Mouse (Mus musculus): Measurements from ENCODE around the gene Cct8l1.

Cct8l1 gene

DNA sequence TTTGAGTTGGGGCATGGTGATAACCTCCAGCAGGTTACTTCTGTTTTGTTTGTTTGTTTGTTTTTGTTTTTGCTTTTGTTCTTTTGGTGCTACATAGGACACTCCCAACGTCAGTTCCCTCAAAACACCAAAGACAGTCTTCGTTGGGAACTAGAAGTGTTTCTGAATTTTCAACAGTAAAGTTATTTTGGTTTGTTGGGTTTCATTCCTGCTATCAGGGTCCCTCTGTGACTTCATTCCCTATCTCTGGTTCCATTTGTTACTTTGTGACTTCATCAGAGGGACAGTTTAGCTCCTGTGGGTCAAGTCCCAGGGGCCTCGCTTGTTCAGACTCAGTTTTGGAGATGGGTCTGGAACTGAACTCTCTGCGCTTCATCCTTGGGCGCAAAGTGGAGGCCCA lies at the start of gene Cct8l1:
Gene Cct8l1 (plus strand): TSS at position 301 of the 400 bp plus-strand sequence.
- no peak for DNase-seq (ENCODE audit: low spot score in 2 of 2)

DNA sequence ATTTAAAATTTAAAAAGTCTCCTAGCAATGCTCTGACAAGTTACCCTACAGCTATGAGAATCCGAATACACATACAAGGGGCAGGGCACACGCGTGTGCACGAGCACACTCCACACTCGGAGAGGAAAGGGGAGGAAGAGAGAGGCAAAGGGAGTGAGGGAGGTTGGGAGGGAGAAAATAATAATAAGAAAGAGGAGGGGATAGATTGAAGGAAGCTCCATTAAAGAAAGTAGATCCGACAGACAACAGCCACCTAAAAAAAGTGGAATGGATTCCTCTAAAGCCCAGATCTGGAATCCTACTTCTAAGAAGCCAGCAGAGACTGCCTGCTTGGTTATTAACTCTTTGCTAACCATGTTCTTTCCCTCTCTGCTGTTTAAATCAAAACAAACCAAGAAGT lies 43.8 kb upstream of the Cct8l1 start:
- no peak for DNase-seq (ENCODE audit: low spot score in 2 of 2)

- no peak for DNase-seq (ENCODE audit: low spot score in 2 of 2)
These were observed 40.1 kb upstream of the Cct8l1 start for GRCm38 (mm10) chr5:25475789-25476188.

DNA sequence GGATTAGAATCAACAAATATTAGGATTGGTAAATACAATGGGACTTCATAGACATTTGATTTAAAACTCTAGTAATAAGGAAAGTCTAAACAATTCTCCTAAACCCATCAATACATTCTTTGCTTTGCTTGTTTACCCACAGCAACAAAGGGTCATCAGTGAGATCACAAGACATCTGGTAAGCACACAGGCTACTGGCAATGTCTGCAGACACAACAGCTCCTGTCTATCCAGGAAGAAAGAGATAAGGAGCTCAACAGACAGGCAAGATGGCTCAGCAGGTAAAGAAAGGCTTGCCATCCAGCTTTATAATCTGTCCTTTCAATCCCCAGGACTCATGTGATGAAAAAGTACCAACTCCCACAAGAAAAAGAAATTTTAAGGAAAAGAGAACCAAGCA lies 37.0 kb upstream of the Cct8l1 start:
- no peak for DNase-seq (ENCODE audit: low spot score in 2 of 2)

- no peak for DNase-seq (ENCODE audit: low spot score in 2 of 2)
These were observed 19.2 kb upstream of the Cct8l1 start for GRCm38 (mm10) chr5:25496652-25497051.

DNA sequence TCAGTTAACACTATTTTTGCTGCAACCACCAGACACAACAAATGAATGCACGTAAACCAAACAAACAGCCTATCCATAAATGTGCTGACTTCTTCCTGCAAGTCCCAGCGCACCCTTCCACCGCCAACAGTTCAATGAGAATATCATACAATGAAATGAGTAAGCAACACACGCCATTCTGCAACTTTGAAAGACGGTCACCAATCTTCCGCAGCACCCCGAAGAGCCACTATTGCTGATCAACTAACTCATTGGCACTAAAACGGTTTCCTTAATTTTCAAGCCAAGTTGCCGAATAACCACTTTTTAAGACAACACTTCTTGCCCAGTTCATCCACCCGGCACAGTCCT lies 18.5 kb upstream of the Cct8l1 start:
- DNase-seq (ENCODE audit: low spot score in 2 of 2) = peak; percentile 21 to 67

- DNase-seq (ENCODE audit: low spot score in 2 of 2) = peak; percentile 64 to 83
These were observed 18.0 kb upstream of the Cct8l1 start for GRCm38 (mm10) chr5:25497720-25498345.

DNA sequence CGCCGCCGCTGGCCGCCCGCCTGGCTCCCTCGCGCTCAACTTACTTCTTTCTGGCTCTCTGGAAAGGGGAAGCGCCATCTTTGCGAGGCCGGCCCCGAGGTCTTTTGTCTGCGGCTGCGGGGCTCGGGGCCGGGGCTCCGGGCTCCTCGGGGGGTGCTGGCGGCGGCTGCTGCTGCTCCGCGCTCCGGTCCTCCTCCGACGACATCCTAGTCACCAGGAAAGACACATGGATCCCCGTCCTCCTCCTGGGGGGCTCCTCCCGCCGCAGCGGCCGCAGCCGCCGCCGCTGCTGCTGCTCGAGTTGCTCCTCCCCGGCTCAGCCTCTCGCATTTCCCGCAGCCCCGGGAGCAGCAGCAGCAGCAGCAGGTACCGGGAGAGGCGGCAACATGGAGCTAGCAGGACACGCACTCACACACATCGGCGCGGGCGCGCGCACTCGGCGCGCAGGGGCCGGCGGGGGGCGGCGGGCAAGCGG lies 17.5 kb upstream of the Cct8l1 start, which contains the start of gene Kmt2c:
Gene Kmt2c (minus strand): TSS at position 438 of the 475 bp plus-strand sequence.
- peak; percentile 75 to 90 for DNase-seq (ENCODE audit: low spot score in 2 of 2)

- DNase-seq (ENCODE audit: low spot score in 2 of 2) = peak; percentile 69 to 88
These were observed 16.9 kb upstream of the Cct8l1 start for GRCm38 (mm10) chr5:25498821-25499422.

- DNase-seq (ENCODE audit: low spot score in 2 of 2) = peak; percentile 96 to 99
These were observed 16.2 kb upstream of the Cct8l1 start for GRCm38 (mm10) chr5:25499423-25500398.

- no peak for DNase-seq (ENCODE audit: low spot score in 2 of 2)
These were observed 15.2 kb upstream of the Cct8l1 start for GRCm38 (mm10) chr5:25500686-25501085.

DNA sequence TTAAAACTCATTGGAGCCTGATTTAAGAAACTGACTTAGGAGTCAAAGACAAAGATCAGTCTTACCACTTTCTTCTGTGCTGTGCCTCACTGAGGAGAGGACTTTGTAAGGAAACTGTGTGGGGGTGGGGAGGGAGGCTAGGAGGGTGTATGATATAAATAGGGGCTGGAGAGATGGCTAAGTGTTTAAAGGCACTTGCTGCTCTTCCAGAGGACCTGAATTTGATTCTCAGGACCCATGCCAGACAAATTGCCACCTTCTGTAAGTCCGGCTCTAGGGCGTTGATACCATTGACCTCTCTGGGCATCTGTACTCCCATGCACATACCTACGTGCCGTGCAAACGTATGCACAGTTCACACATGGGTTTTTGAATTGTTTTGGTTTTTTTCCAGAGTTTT lies 9.8 kb upstream of the Cct8l1 start:
- DNase-seq (ENCODE audit: low spot score in 2 of 2) = no peak

- no peak for DNase-seq (ENCODE audit: low spot score in 2 of 2)
These were observed 531 bp downstream of the Cct8l1 start for GRCm38 (mm10) chr5:25516301-25516895.

- no peak for DNase-seq (ENCODE audit: low spot score in 2 of 2)
These were observed 1.7 kb downstream of the Cct8l1 start for GRCm38 (mm10) chr5:25517550-25517949.

DNA sequence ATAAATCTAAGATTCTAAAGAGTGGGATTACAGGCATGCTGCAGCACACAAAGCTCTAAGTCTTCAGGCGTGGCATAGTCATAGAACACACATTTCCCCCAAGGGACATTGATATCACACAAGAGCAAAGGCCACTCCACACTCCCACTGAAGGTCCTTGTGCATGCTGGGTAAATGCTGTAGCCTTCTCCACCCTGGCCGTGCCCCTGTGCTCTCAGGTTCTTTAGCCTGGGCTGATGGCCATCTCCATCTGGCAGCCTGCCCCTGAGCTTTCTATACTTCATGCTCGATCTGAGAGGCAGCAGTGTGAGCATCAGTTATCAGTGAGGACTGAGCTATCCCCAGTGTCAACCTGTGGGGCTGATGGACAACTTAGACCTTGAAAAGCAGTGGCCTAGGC lies 4.0 kb downstream of the Cct8l1 start:
- DNase-seq (ENCODE audit: low spot score in 2 of 2) = no peak

- DNase-seq (ENCODE audit: low spot score in 2 of 2) = no peak
These were observed 5.6 kb downstream of the Cct8l1 start for GRCm38 (mm10) chr5:25521461-25521860.

DNA sequence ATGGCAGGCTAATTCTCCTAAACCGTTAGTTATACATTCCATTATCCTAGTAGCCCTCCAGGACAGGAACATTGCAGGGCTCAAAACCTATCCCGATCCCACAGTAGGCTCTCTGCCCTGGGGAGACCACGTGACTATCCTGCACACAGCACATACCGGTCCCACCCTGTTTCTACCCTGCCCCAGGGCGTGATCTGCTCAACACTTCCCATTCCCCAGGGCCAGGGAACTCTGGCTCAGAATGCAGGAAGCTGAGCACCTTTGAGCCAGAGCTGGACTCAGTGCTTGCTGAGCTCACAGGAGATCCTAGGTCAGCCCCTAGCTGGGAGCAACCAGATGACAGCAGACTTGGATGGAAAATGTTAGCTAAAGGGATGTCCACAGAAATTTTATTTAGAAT lies 10.2 kb downstream of the Cct8l1 start:
- DNase-seq (ENCODE audit: low spot score in 2 of 2) = no peak

GRCm38 (mm10) chr5:25526926-25527325 lies 11.1 kb downstream of the Cct8l1 start:
- DNase-seq (ENCODE audit: low spot score in 2 of 2) = no peak

DNA sequence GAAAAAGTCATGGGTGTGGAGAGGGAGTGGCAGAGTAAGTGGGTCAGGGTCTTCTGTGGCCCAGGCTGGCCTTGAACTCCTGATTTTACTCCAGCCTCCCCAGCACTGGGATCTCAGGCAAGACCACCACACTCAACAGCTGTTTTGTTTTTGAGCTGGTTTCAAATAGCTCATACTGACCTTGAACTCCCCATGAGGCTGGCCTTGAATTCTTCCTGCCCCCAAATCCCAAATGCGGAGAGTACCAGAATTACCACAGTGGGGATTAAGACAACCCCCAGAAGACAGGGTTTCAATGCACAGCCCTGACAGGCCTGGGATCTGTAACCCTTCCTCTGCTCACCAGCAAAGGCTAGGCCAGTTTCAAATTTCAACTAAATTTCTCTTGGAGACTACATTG lies 12.1 kb downstream of the Cct8l1 start:
- no peak for DNase-seq (ENCODE audit: low spot score in 2 of 2)

DNA sequence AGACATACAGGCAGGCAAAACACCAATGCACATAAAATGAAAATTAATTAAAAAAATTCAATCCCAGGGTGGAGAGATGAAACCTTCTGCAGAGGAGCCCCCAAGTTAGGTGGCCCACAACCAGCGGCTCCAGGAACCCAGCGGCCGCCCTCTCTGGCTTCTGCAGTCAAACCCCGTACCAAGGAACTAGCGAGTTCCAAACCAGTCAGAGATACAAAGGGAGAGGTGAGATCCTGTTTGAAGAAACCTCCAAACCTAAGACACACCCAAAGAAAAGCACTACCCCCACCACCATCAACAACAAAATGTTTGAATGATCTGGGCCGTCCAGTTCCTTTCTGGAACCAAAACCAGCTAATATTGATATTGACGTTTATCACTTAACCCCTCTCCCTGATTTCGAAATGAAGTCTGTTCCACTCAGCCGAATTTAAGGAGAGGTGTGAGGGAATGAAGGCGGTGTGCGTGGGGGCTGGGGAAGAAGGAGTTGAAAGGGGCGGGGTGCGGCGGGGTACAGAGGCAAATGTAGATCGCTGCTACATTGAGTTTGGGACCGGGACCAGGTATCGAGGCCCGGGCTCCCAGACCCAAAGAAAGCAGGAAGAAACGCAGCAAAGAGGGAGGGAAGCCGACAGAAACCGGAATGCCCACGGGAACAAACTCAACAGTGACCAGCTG lies 13.1 kb downstream of the Cct8l1 start:
- DNase-seq (ENCODE audit: low spot score in 2 of 2) = peak in 1 of 2 experiments; percentile 18

Data from spleen, postnatal 4 days (tissue).